8 mouse cellular contexts compared by ENCODE assay signal in genomic region chr7:25618865-25619721, GRCm38 (mm10). TPM values are rescaled to one million over a fixed set of nuclear protein-coding genes. Genes with fewer than 3 reads are reported as not detected.
DNase-seq lines count a peak whose midpoint lies in the region; ATAC-seq and TF ChIP-seq lines count a peak whose summit lies in the region.

Gene Dmac2, plus strand, starts transcription at chr7:25619414.

- no peaks in the 10 kb centered on the region for H3K27me3 ChIP-seq in forebrain, embryonic 10.5 days (ENCODE audit: poor library complexity, severe bottlenecking)
- H3K27me3 ChIP-seq in heart, embryonic 15.5 days = 0 out of 2 replicates have a peak, but pooled peaks cover 2% of the 10 kb centered on the region
- no peaks in the 10 kb centered on the region for H3K27me3 ChIP-seq in liver, embryonic 14.5 days (ENCODE audit: control insufficient read depth, insufficient read depth, low read length)
- H3K27me3 ChIP-seq in neural tube, embryonic 11.5 days (ENCODE audit: control insufficient read depth, insufficient read depth, low read length) = no peaks in the 10 kb centered on the region
- no peaks in the 10 kb centered on the region for H3K27me3 ChIP-seq in stomach, postnatal 0 days (ENCODE audit: control insufficient read depth, insufficient read depth, low read length)

- peaks cover 14% of the 10 kb centered on the region for H3K4me1 ChIP-seq in forebrain, embryonic 10.5 days
- H3K4me1 ChIP-seq in heart, embryonic 15.5 days (replicated peaks) = peaks cover 9% of the 10 kb centered on the region
- peaks cover 6 to 11% of the 10 kb centered on the region in 2 experiments; a peak in 3 of 4 replicates for H3K4me1 ChIP-seq in liver, embryonic 14.5 days (replicated peaks; ENCODE audit: control insufficient read depth in 2 of 2, insufficient read depth in 2 of 2, low read length in 1 of 2)
- H3K4me1 ChIP-seq in neural tube, embryonic 11.5 days (ENCODE audit: control insufficient read depth, insufficient read depth, low read length) = no peaks in the 10 kb centered on the region
- H3K4me1 ChIP-seq in stomach, postnatal 0 days (replicated peaks; ENCODE audit: control insufficient read depth, insufficient read depth) = no peaks in the 10 kb centered on the region

- H3K36me3 ChIP-seq in forebrain, embryonic 10.5 days (replicated peaks) = peaks cover 12% of the 10 kb centered on the region
- H3K36me3 ChIP-seq in heart, embryonic 15.5 days = peaks cover 28% of the 10 kb centered on the region
- H3K36me3 ChIP-seq in liver, embryonic 14.5 days (replicated peaks; ENCODE audit: control insufficient read depth, insufficient read depth, low read depth) = no peaks in the 10 kb centered on the region
- no peaks in the 10 kb centered on the region for H3K36me3 ChIP-seq in neural tube, embryonic 11.5 days (ENCODE audit: control insufficient read depth, insufficient read depth, low read length)
- H3K36me3 ChIP-seq in stomach, postnatal 0 days (ENCODE audit: control insufficient read depth, insufficient read depth, low read length) = no peaks in the 10 kb centered on the region; the same call in 1 of the 2 replicates

- ATAC-seq in heart, embryonic 15.5 days (replicated peaks; ENCODE audit: insufficient number of reproducible peaks, insufficient read depth, low FRiP score, low read depth) = peak; percentile 90
- ATAC-seq in liver, embryonic 14.5 days (ENCODE audit: insufficient read depth) = peak; percentile 87
- ATAC-seq in neural tube, embryonic 11.5 days (ENCODE audit: insufficient read depth, low FRiP score, low TSS enrichment) = peak; percentile 92
- ATAC-seq in stomach, postnatal 0 days (ENCODE audit: low FRiP score, low TSS enrichment) = peak; percentile 91

- TF ChIP-seq CTCF in liver, embryonic 14.5 days (IDR thresholded peaks at IDR 0.05; ENCODE audit: low read depth) = no peak
- 0 out of 2 replicates have a peak, but pooled peaks have one; percentile 1 for TF ChIP-seq CTCF in stomach, postnatal 0 days (IDR thresholded peaks at IDR 0.05; ENCODE audit: low read depth)

- H3K9ac ChIP-seq in heart, embryonic 15.5 days = peak within 1 kb of the TSS; percentile 75
- peak within 1 kb of the TSS; percentile 63 for H3K9ac ChIP-seq in liver, embryonic 14.5 days (replicated peaks)
- H3K9ac ChIP-seq in neural tube, embryonic 11.5 days (ENCODE audit: low read length) = peak within 1 kb of the TSS; percentile 35; the same call in 1 of the 2 replicates
- peak within 1 kb of the TSS; percentile 61 for H3K9ac ChIP-seq in stomach, postnatal 0 days (ENCODE audit: low read length)

- H3K27ac ChIP-seq in forebrain, embryonic 10.5 days = peak within 1 kb of the TSS; percentile 81
- peak within 1 kb of the TSS; percentile 81 for H3K27ac ChIP-seq in heart, embryonic 15.5 days
- no peak within 1 kb of the TSS for H3K27ac ChIP-seq in liver, embryonic 14.5 days
- H3K27ac ChIP-seq in neural tube, embryonic 11.5 days (ENCODE audit: low read depth, low read length) = no peak within 1 kb of the TSS
- H3K27ac ChIP-seq in stomach, postnatal 0 days (replicated peaks) = peak within 1 kb of the TSS; percentile 72; the same call in 1 of the 2 replicates

- 2% methylated on average over 53 of the region's 53 CpGs for WGBS in forebrain, embryonic 10.5 days
- WGBS in heart, embryonic 15.5 days = 1% methylated on average over 53 of the region's 53 CpGs
- 2% methylated on average over 53 of the region's 53 CpGs for WGBS in liver, embryonic 14.5 days (ENCODE audit: insufficient replicate concordance)
- 1% methylated on average over 53 of the region's 53 CpGs for WGBS in neural tube, embryonic 11.5 days
- WGBS in stomach, postnatal 0 days = under 1% methylated on average over 53 of the region's 53 CpGs

- H3K4me2 ChIP-seq in heart, embryonic 15.5 days = peak within 1 kb of the TSS; percentile 83
- H3K4me2 ChIP-seq in liver, embryonic 14.5 days (ENCODE audit: low read depth) = peak within 1 kb of the TSS; percentile 85
- peak within 1 kb of the TSS; percentile 57 for H3K4me2 ChIP-seq in neural tube, embryonic 11.5 days (ENCODE audit: low read depth)
- peak within 1 kb of the TSS; percentile 75 for H3K4me2 ChIP-seq in stomach, postnatal 0 days (replicated peaks; ENCODE audit: low read depth)

- H3K9me3 ChIP-seq in forebrain, embryonic 10.5 days = no peaks in the 10 kb centered on the region
- no peaks in the 10 kb centered on the region for H3K9me3 ChIP-seq in heart, embryonic 15.5 days (replicated peaks)
- H3K9me3 ChIP-seq in liver, embryonic 14.5 days (ENCODE audit: control insufficient read depth, low read length) = no peaks in the 10 kb centered on the region
- H3K9me3 ChIP-seq in neural tube, embryonic 11.5 days (ENCODE audit: control insufficient read depth, low read length) = no peaks in the 10 kb centered on the region
- no peaks in the 10 kb centered on the region for H3K9me3 ChIP-seq in stomach, postnatal 0 days (ENCODE audit: control insufficient read depth, low read length)

- TF ChIP-seq EP300 in liver, embryonic 14.5 days (IDR thresholded peaks at IDR 0.05; ENCODE audit: low read depth) = no peak
- TF ChIP-seq EP300 in stomach, postnatal 0 days (optimal IDR thresholded peaks at IDR 0.05) = no peak

- peak; percentile 85 to 94 for DNase-seq in CD8-positive naive resting alpha-beta T cell, adult 2 months (ENCODE audit: low read depth in 2 of 2, low spot score in 2 of 2)
- peak; percentile 93 for DNase-seq in c-Kit-positive CD71-negative TER-119-negative erythroid progenitor cells, embryonic 14.5 days (ENCODE audit: low read depth)
- peak; percentile 91 for DNase-seq in forebrain, embryonic 10.5 days (ENCODE audit: extremely low spot score, low spot score)
- peak; percentile 97 for DNase-seq in kidney, postnatal 25 days
- peak; percentile 84 to 87 (median 85) for DNase-seq in liver, embryonic 14.5 days (ENCODE audit: low read depth in 3 of 3, low spot score in 3 of 3)
- DNase-seq in neural tube, embryonic 11.5 days (ENCODE audit: low spot score) = peak; percentile 94
- DNase-seq in stomach, postnatal 0 days (ENCODE audit: low spot score) = peak; percentile 95

- peak within 1 kb of the TSS; percentile 75 for H3K4me3 ChIP-seq in forebrain, embryonic 10.5 days
- H3K4me3 ChIP-seq in heart, embryonic 15.5 days = peak within 1 kb of the TSS; percentile 83
- peak within 1 kb of the TSS; percentile 64 to 79 for H3K4me3 ChIP-seq in liver, embryonic 14.5 days (ENCODE audit: insufficient read depth in 1 of 2, low read depth in 2 of 2, low read length in 2 of 2)
- H3K4me3 ChIP-seq in neural tube, embryonic 11.5 days (ENCODE audit: low read depth, low read length) = peak within 1 kb of the TSS; percentile 36
- peak within 1 kb of the TSS; percentile 55 for H3K4me3 ChIP-seq in stomach, postnatal 0 days (ENCODE audit: low read depth, low read length)

RNA-seq across cellular contexts. Expression of gene Dmac2, which starts in this region (rescaled TPM):
- polyA plus RNA-seq in forebrain, embryonic 10.5 days (2016; fragmentation: Nextera tagmentation; extraction: Ambion mirVana) = 26.9 and 27.0 TPM in 2 replicates
- 55.3 and 61.5 TPM in 2 replicates for polyA plus RNA-seq in heart, embryonic 15.5 days (2015; fragmentation: Nextera tagmentation; extraction: Ambion mirVana)
- polyA plus RNA-seq in liver, embryonic 14.5 days (2012; rRNA removed) = 8.1 and 9.6 TPM in 2 replicates
- 6.9 and 7.4 TPM in 2 replicates for polyA plus RNA-seq in liver, embryonic 14.5 days (2014; fragmentation: Nextera tagmentation; extraction: Ambion mirVana)
- 22.4 and 23.2 TPM in 2 replicates for polyA plus RNA-seq in neural tube, embryonic 11.5 days (2014; fragmentation: Nextera tagmentation; extraction: Ambion mirVana)
- polyA plus RNA-seq in stomach, postnatal 0 days (2015; fragmentation: Nextera tagmentation; extraction: Ambion mirVana) = 25.4 and 29.2 TPM in 2 replicates

Comparison
In these comparisons a context has a peak if more than half of its experiments do, and no peak if none do; other contexts are left out.
1. H3K27ac ChIP-seq: peak in forebrain, embryonic 10.5 days (single experiment), heart, embryonic 15.5 days (single experiment) and stomach, postnatal 0 days (single experiment); none in liver, embryonic 14.5 days (single experiment) and neural tube, embryonic 11.5 days (single experiment).
2. Peak in every context shown above with its lines, with median percentiles within 50 percentile points of each other: DNase-seq, H3K4me3 ChIP-seq, ATAC-seq, H3K4me2 ChIP-seq and H3K9ac ChIP-seq.